Mouse (Mus musculus): ENCODE data around the gene Ankrd40.

- TF ChIP-seq CTCF (IDR thresholded peaks at IDR 0.05; ENCODE audit: extremely low read depth, insufficient read length, insufficient replicate concordance, low read depth, low read length) (no peak), POLR2A (IDR thresholded peaks at IDR 0.05; ENCODE audit: low read depth, low read length) (no peak)
These were observed 35.9 kb downstream of the Ankrd40 start for GRCm38 (mm10) chr11:94363690-94364089.

All from small intestine, adult 2 months (tissue).